Mouse (Mus musculus) heart, embryonic 10.5 days (tissue): Measurements from ENCODE around the gene Ggact. TPM values are rescaled to one million over a fixed set of nuclear protein-coding genes. Genes with fewer than 3 reads are reported as not detected.

ENCODE experiments used
- DNase-seq: peaks from one replicate; pipeline ENCODE4 v3.0.0-alpha.2; 2017; ENCODE audit warnings: low spot score
- H3K27ac ChIP-seq: fragments of 300-500 bp; sonication (generic); 2 replicates; pipeline ENCODE4 v1.5.1; 2016; ENCODE audit warnings: mild to moderate bottlenecking
- H3K27me3 ChIP-seq: fragments of 300-500 bp; sonication (generic); 2 replicates; pipeline ENCODE4 v1.6.1; 2016; ENCODE audit warnings: mild to moderate bottlenecking; ENCODE audit not compliant: poor library complexity, insufficient read depth, severe bottlenecking
- H3K36me3 ChIP-seq: fragments of 300-500 bp; sonication (generic); 2 replicates; pipeline ENCODE4 v1.6.1; 2016; ENCODE audit warnings: mild to moderate bottlenecking, moderate library complexity
- H3K4me1 ChIP-seq: fragments of 300-500 bp; sonication (generic); 2 replicates; pipeline ENCODE4 v1.6.1; 2016; ENCODE audit warnings: mild to moderate bottlenecking
- H3K4me3 ChIP-seq: fragments of 300-500 bp; sonication (generic); 2 replicates; pipeline ENCODE4 v1.5.1; 2016; ENCODE audit warnings: mild to moderate bottlenecking, moderate library complexity
- H3K9me3 ChIP-seq: fragments of 300-500 bp; sonication (generic); 2 replicates; pipeline ENCODE4 v1.6.1; 2016; ENCODE audit warnings: mild to moderate bottlenecking, moderate library complexity
- WGBS: fragments of 180-500 bp; shearing (Covaris S2); methylation state at CpG from one replicate; pipeline ENCODE4 v1.1.7; 2016; 5-methylcytosine and 5-hydroxymethylcytosine counted together
- polyA plus RNA-seq: library from polyadenylated mRNA; unstranded; fragments of >200 nt; fragmentation: Nextera tagmentation; extraction: Ambion mirVana; gene quantifications from 2 replicates; pipeline ENCODE4 v1.2.1, GENCODE M21; 2016

The Ggact gene
- 10.8 and 11.0 TPM in 2 replicates for polyA plus RNA-seq

GRCm38 (mm10) chr14:122913657-122914056 is at the start of gene Ggact:
Ggact (minus strand) TSS chr14:122913757.
- H3K9me3 ChIP-seq = no peaks in the 10 kb centered on the region
- 74% methylated on average over 6 of the region's 6 CpGs for WGBS
- H3K27ac ChIP-seq = peak within 1 kb of the TSS; percentile 92

GRCm38 (mm10) chr14:122957941-122958340 is 44.4 kb upstream of the Ggact start:
- no peak overlapping the region for H3K27ac ChIP-seq
- H3K27me3 ChIP-seq = no peaks in the 10 kb centered on the region
- peaks cover 6% of the 10 kb centered on the region; the same call in 1 of the 2 replicates for H3K36me3 ChIP-seq
- no peak for DNase-seq
- no peak overlapping the region for H3K4me3 ChIP-seq
- WGBS = 84% methylated on average over 8 of the region's 8 CpGs
- no peaks in the 10 kb centered on the region for H3K4me1 ChIP-seq
- no peaks in the 10 kb centered on the region for H3K9me3 ChIP-seq

More at GRCm38 (mm10) chr14:122913657-122914056, at the start of gene Ggact:
- peak within 1 kb of the TSS; percentile 84 for H3K4me3 ChIP-seq
- 0 out of 2 replicates have a peak, but pooled peaks cover under 1% of the 10 kb centered on the region for H3K36me3 ChIP-seq
- no peaks in the 10 kb centered on the region for H3K27me3 ChIP-seq
- H3K4me1 ChIP-seq = 0 out of 2 replicates have a peak, but pooled peaks cover 5% of the 10 kb centered on the region
- no peak for DNase-seq

- no peaks in the 10 kb centered on the region for H3K4me1 ChIP-seq
- H3K27ac ChIP-seq = no peak overlapping the region
- DNase-seq = no peak
- peaks cover 3% of the 10 kb centered on the region; the same call in 1 of the 2 replicates for H3K36me3 ChIP-seq
- H3K27me3 ChIP-seq = no peaks in the 10 kb centered on the region
- WGBS = 14% methylated on average over 1 of the region's 1 CpGs
- no peak overlapping the region for H3K4me3 ChIP-seq
- H3K9me3 ChIP-seq = no peaks in the 10 kb centered on the region
Observed at GRCm38 (mm10) chr14:122953331-122953730, 39.8 kb upstream of the Ggact start.

GRCm38 (mm10) chr14:122952556-122952955 is 39.0 kb upstream of the Ggact start:
- Histone ChIP-seq H3K36me3 (peaks cover 3% of the 10 kb centered on the region; the same call in 1 of the 2 replicates), H3K27me3 (no peaks in the 10 kb centered on the region), H3K9me3 (no peaks in the 10 kb centered on the region), H3K4me1 (no peaks in the 10 kb centered on the region), H3K27ac (no peak overlapping the region), H3K4me3 (no peak overlapping the region)
- 93% methylated on average over 1 of the region's 1 CpGs for WGBS
- DNase-seq = no peak

- no peak for DNase-seq
- H3K4me1 ChIP-seq = no peaks in the 10 kb centered on the region
- no peak overlapping the region for H3K27ac ChIP-seq
- no peaks in the 10 kb centered on the region for H3K27me3 ChIP-seq
- peaks cover 3% of the 10 kb centered on the region; the same call in 1 of the 2 replicates for H3K36me3 ChIP-seq
- 84% methylated on average over 6 of the region's 6 CpGs for WGBS
- no peaks in the 10 kb centered on the region for H3K9me3 ChIP-seq
- no peak overlapping the region for H3K4me3 ChIP-seq
Observed at GRCm38 (mm10) chr14:122951676-122952445, 38.3 kb upstream of the Ggact start.

GRCm38 (mm10) chr14:122950915-122951314 is 37.4 kb upstream of the Ggact start:
- 81% methylated on average over 1 of the region's 1 CpGs for WGBS
- H3K27ac ChIP-seq = no peak overlapping the region
- H3K36me3 ChIP-seq = peaks cover 3% of the 10 kb centered on the region; the same call in 1 of the 2 replicates

GRCm38 (mm10) chr14:122943475-122943853 is 29.9 kb upstream of the Ggact start:
- Histone ChIP-seq H3K27me3 (no peaks in the 10 kb centered on the region), H3K9me3 (no peaks in the 10 kb centered on the region), H3K27ac (no peak overlapping the region), H3K4me3 (no peak overlapping the region), H3K36me3 (peaks cover 17% of the 10 kb centered on the region), H3K4me1 (no peaks in the 10 kb centered on the region)
- no peak for DNase-seq
- 97% methylated on average over 3 of the region's 3 CpGs for WGBS

More at GRCm38 (mm10) chr14:122950915-122951314, 37.4 kb upstream of the Ggact start:
- H3K9me3 ChIP-seq = no peaks in the 10 kb centered on the region
- no peak for DNase-seq
- H3K4me3 ChIP-seq = no peak overlapping the region
- no peaks in the 10 kb centered on the region for H3K27me3 ChIP-seq
- no peaks in the 10 kb centered on the region for H3K4me1 ChIP-seq

- peaks cover 17% of the 10 kb centered on the region for H3K36me3 ChIP-seq
- H3K4me1 ChIP-seq = no peaks in the 10 kb centered on the region
- no peak overlapping the region for H3K27ac ChIP-seq
- WGBS = 82% methylated on average over 4 of the region's 4 CpGs
- H3K9me3 ChIP-seq = no peaks in the 10 kb centered on the region
- no peak for DNase-seq
- H3K27me3 ChIP-seq = no peaks in the 10 kb centered on the region
- H3K4me3 ChIP-seq = no peak overlapping the region
Observed at GRCm38 (mm10) chr14:122942757-122943474, 29.4 kb upstream of the Ggact start.

- no peak for DNase-seq
- 79% methylated on average over 1 of the region's 1 CpGs for WGBS
- H3K36me3 ChIP-seq = peaks cover 21% of the 10 kb centered on the region
Observed at GRCm38 (mm10) chr14:122936460-122936859, 22.9 kb upstream of the Ggact start.

GRCm38 (mm10) chr14:122920011-122920410 is 6.5 kb upstream of the Ggact start:
- Histone ChIP-seq H3K9me3 (no peaks in the 10 kb centered on the region), H3K36me3 (peaks cover 5% of the 10 kb centered on the region; the same call in 1 of the 2 replicates), H3K27ac (no peak overlapping the region), H3K4me3 (no peak overlapping the region), H3K4me1 (no peaks in the 10 kb centered on the region), H3K27me3 (no peaks in the 10 kb centered on the region)
- no peak for DNase-seq
- WGBS = 79% methylated on average over 5 of the region's 5 CpGs

More at GRCm38 (mm10) chr14:122936460-122936859, 22.9 kb upstream of the Ggact start:
- H3K27ac ChIP-seq = no peak overlapping the region
- H3K4me1 ChIP-seq = no peaks in the 10 kb centered on the region
- H3K4me3 ChIP-seq = no peak overlapping the region
- no peaks in the 10 kb centered on the region for H3K27me3 ChIP-seq
- no peaks in the 10 kb centered on the region for H3K9me3 ChIP-seq

GRCm38 (mm10) chr14:122917676-122918075 is 4.1 kb upstream of the Ggact start:
- Histone ChIP-seq H3K36me3 (peaks cover 5% of the 10 kb centered on the region; the same call in 1 of the 2 replicates), H3K9me3 (no peaks in the 10 kb centered on the region), H3K27ac (no peak overlapping the region), H3K4me3 (no peak overlapping the region), H3K4me1 (0 out of 2 replicates have a peak, but pooled peaks cover 5% of the 10 kb centered on the region), H3K27me3 (no peaks in the 10 kb centered on the region)
- WGBS = 90% methylated on average over 1 of the region's 1 CpGs
- DNase-seq = no peak

- peak; percentile 84 for DNase-seq
- WGBS = under 1% methylated on average over 58 of the region's 58 CpGs
- no peaks in the 10 kb centered on the region for H3K9me3 ChIP-seq
Observed at GRCm38 (mm10) chr14:122912812-122913498, 602 bp downstream of the Ggact start.

More at GRCm38 (mm10) chr14:122912812-122913498, 602 bp downstream of the Ggact start:
- H3K4me3 ChIP-seq = peak overlapping the region; percentile 84
- 0 out of 2 replicates have a peak, but pooled peaks cover 5% of the 10 kb centered on the region for H3K4me1 ChIP-seq
- 0 out of 2 replicates have a peak, but pooled peaks cover 7% of the 10 kb centered on the region for H3K36me3 ChIP-seq
- H3K27ac ChIP-seq = peak overlapping the region; percentile 92
- H3K27me3 ChIP-seq = no peaks in the 10 kb centered on the region
